Mouse (Mus musculus) embryonic facial prominence, embryonic 11.5 days (tissue): ENCODE data around the gene Dock7. TPM values are rescaled to one million over a fixed set of nuclear protein-coding genes. Genes with fewer than 3 reads are reported as not detected.

Experiments
- ATAC-seq: fragments of 200-750 bp; cut with Nextera tagmentation; replicated peaks from 2 replicates; pipeline ENCODE4 v1.8.0; 2017; ENCODE audit warnings: low read depth; ENCODE audit not compliant: insufficient number of reproducible peaks, low FRiP score, low TSS enrichment
- DNase-seq: peaks from one replicate; pipeline ENCODE4 v3.0.0-alpha.2; 2015; ENCODE audit warnings: low spot score
- H3K27ac ChIP-seq: fragments of 300-500 bp; sonication (generic); replicated peaks from 2 replicates; pipeline ENCODE4 v1.5.1; 2014; ENCODE audit warnings: mild to moderate bottlenecking, low read depth, low read length, control low read depth
- H3K27me3 ChIP-seq: fragments of 300-500 bp; sonication (generic); 2 replicates; pipeline ENCODE4 v1.6.1; 2014; ENCODE audit warnings: mild to moderate bottlenecking, low read length, moderate library complexity, mixed read lengths; ENCODE audit not compliant: control insufficient read depth, insufficient read depth
- H3K36me3 ChIP-seq: fragments of 300-500 bp; sonication (generic); replicated peaks from 2 replicates; pipeline ENCODE4 v1.6.1; 2014; ENCODE audit warnings: low read depth, mild to moderate bottlenecking, low read length, moderate library complexity, mixed read lengths; ENCODE audit not compliant: control insufficient read depth, insufficient read depth
- H3K4me1 ChIP-seq: fragments of 300-500 bp; sonication (generic); 2 replicates; pipeline ENCODE4 v1.6.1; 2014; ENCODE audit warnings: low read length, mixed read lengths; ENCODE audit not compliant: control insufficient read depth, insufficient read depth
- H3K4me2 ChIP-seq: fragments of 300-500 bp; sonication (generic); 2 replicates; pipeline ENCODE4 v1.6.1; 2014; ENCODE audit warnings: low read depth, mild to moderate bottlenecking, control low read depth, low read length, moderate library complexity
- H3K4me3 ChIP-seq: fragments of 300-500 bp; sonication (generic); 2 replicates; pipeline ENCODE4 v1.5.1; 2014; ENCODE audit warnings: low read depth, low read length, control low read depth
- H3K9ac ChIP-seq: fragments of 300-500 bp; sonication (generic); replicated peaks from 2 replicates; pipeline ENCODE4 v1.6.1; 2014; ENCODE audit warnings: mild to moderate bottlenecking, control low read depth, low read length
- H3K9me3 ChIP-seq: fragments of 300-500 bp; sonication (generic); replicated peaks from 2 replicates; pipeline ENCODE4 v1.6.1; 2016; ENCODE audit warnings: mild to moderate bottlenecking, low read length, inconsistent platforms, mixed read lengths; ENCODE audit not compliant: control insufficient read depth
- WGBS: fragments of 180-500 bp; shearing (Covaris S2); extraction: QIAGEN DNeasy Blood & Tissue Kit; methylation state at CpG from one replicate; pipeline ENCODE4 v1.1.7; 2014; 5-methylcytosine and 5-hydroxymethylcytosine counted together
- polyA plus RNA-seq: library from polyadenylated mRNA; unstranded; fragments of >200 nt; fragmentation: Nextera tagmentation; extraction: Ambion mirVana; gene quantifications from 2 replicates; pipeline ENCODE4 v1.2.1, GENCODE M21; 2014

Dock7 gene
- polyA plus RNA-seq, 1 experiment from 2014 or later, result 106 TPM

- Histone ChIP-seq H3K36me3 (no peaks in the 10 kb centered on the region; the same call in 1 of the 2 replicates), H3K4me2 (no peak overlapping the region), H3K4me3 (no peak overlapping the region), H3K27ac (no peak overlapping the region), H3K9ac (no peak overlapping the region), H3K4me1 (no peaks in the 10 kb centered on the region), H3K27me3 (no peaks in the 10 kb centered on the region), H3K9me3 (no peaks in the 10 kb centered on the region)
- 85% methylated on average over 3 of the region's 3 CpGs for whole genome bisulfite sequencing
- DNase-seq, result no peak
- no peak for ATAC-seq
These were observed 36.9 kb downstream of the Dock7 start for GRCm38 (mm10) chr4:99083862-99084261.

- Histone ChIP-seq H3K27me3 (no peaks in the 10 kb centered on the region), H3K4me1 (no peaks in the 10 kb centered on the region), H3K4me3 (no peak overlapping the region), H3K4me2 (no peak overlapping the region), H3K9ac (no peak overlapping the region), H3K27ac (no peak overlapping the region), H3K9me3 (no peaks in the 10 kb centered on the region), H3K36me3 (no peaks in the 10 kb centered on the region; the same call in 1 of the 2 replicates)
- WGBS, result 87% methylated on average over 1 of the region's 1 CpGs
- ATAC-seq, result no peak
- no peak for DNase-seq
These were observed 39.5 kb downstream of the Dock7 start for GRCm38 (mm10) chr4:99081169-99081568.

DNA sequence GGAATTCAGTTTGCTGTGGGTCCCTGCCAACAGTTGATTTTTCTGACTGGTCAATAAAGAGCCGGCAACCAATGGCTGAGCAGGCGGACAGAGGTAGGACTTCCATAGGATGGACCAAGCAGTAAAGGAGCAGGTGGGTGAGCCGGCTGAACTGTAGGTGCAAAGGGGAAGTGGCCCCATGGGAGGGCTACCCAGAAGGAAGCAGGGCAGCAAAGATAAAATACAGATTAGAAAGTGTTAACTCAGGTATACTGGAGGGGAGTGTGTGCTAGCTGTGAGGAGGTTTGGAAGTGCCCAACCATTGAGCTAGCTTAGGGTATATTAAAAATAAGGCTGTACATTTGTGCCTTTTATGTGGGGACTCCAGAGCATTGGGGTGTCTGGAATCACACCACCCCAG is 42.7 kb downstream of the Dock7 start:
- H3K9ac ChIP-seq, result no peak overlapping the region
- H3K27me3 ChIP-seq, result no peaks in the 10 kb centered on the region
- no peak overlapping the region for H3K4me2 ChIP-seq
- 95% methylated on average over 3 of the region's 3 CpGs for WGBS
- no peak overlapping the region for H3K27ac ChIP-seq
- ATAC-seq (no peak), DNase-seq (no peak)
- no peaks in the 10 kb centered on the region for H3K9me3 ChIP-seq
- H3K4me1 ChIP-seq, result no peaks in the 10 kb centered on the region
- H3K36me3 ChIP-seq, result no peaks in the 10 kb centered on the region; the same call in 1 of the 2 replicates
- no peak overlapping the region for H3K4me3 ChIP-seq

DNA sequence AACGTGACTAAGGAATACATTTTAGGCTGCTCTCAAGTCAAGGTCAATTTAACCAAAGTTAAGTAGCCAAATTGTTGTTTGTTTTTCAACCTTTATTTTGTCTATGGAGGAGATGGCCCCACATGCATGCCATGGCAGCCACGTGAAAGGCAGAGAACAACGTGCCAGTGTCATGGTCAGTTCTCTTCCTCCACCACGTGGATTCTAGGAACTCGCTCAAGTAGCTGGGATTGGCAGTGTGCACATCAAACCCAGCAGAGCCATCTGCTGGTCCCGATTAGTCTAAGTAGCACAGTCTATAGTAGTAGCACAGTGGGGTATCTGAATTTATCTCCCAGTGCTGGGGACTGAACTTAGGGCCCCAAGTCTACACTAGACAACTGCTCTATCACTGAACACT is 51.9 kb downstream of the Dock7 start:
- 83% methylated on average over 6 of the region's 6 CpGs for WGBS
- DNase-seq (no peak), ATAC-seq (no peak)
- H3K9ac ChIP-seq, result no peak overlapping the region
- no peaks in the 10 kb centered on the region for H3K9me3 ChIP-seq
- no peaks in the 10 kb centered on the region for H3K4me1 ChIP-seq
- no peaks in the 10 kb centered on the region for H3K27me3 ChIP-seq
- no peaks in the 10 kb centered on the region for H3K36me3 ChIP-seq
- no peak overlapping the region for H3K4me2 ChIP-seq
- no peak overlapping the region for H3K4me3 ChIP-seq
- no peak overlapping the region for H3K27ac ChIP-seq

GRCm38 (mm10) chr4:99064524-99064923 is 56.2 kb downstream of the Dock7 start:
- peak; percentile 38 for DNase-seq
- no peaks in the 10 kb centered on the region for H3K4me1 ChIP-seq
- H3K9ac ChIP-seq, result no peak overlapping the region
- no peak for ATAC-seq
- no peak overlapping the region for H3K4me2 ChIP-seq
- H3K9me3 ChIP-seq, result no peaks in the 10 kb centered on the region
- 70% methylated on average over 5 of the region's 5 CpGs for WGBS
- H3K27ac ChIP-seq, result no peak overlapping the region
- no peaks in the 10 kb centered on the region for H3K36me3 ChIP-seq
- no peak overlapping the region for H3K4me3 ChIP-seq
- no peaks in the 10 kb centered on the region for H3K27me3 ChIP-seq

- H3K9ac ChIP-seq, result no peak overlapping the region
- H3K36me3 ChIP-seq, result no peaks in the 10 kb centered on the region
- no peak overlapping the region for H3K4me3 ChIP-seq
- ATAC-seq (no peak), DNase-seq (no peak)
- no peaks in the 10 kb centered on the region for H3K9me3 ChIP-seq
- H3K27me3 ChIP-seq, result no peaks in the 10 kb centered on the region
- H3K4me2 ChIP-seq, result no peak overlapping the region
- H3K4me1 ChIP-seq, result no peaks in the 10 kb centered on the region
- H3K27ac ChIP-seq, result no peak overlapping the region
- WGBS, result 92% methylated on average over 2 of the region's 2 CpGs
These were observed 72.1 kb downstream of the Dock7 start for GRCm38 (mm10) chr4:99048581-99048980.

- Histone ChIP-seq H3K27me3 (no peaks in the 10 kb centered on the region), H3K4me1 (no peaks in the 10 kb centered on the region), H3K9me3 (no peaks in the 10 kb centered on the region), H3K4me3 (no peak overlapping the region), H3K4me2 (no peak overlapping the region), H3K9ac (no peak overlapping the region), H3K36me3 (peaks cover 5% of the 10 kb centered on the region), H3K27ac (no peak overlapping the region)
- 52% methylated on average over 3 of the region's 3 CpGs for WGBS
- no peak for DNase-seq
- no peak for ATAC-seq
These were observed 74.2 kb downstream of the Dock7 start for GRCm38 (mm10) chr4:99046471-99046870.

DNA sequence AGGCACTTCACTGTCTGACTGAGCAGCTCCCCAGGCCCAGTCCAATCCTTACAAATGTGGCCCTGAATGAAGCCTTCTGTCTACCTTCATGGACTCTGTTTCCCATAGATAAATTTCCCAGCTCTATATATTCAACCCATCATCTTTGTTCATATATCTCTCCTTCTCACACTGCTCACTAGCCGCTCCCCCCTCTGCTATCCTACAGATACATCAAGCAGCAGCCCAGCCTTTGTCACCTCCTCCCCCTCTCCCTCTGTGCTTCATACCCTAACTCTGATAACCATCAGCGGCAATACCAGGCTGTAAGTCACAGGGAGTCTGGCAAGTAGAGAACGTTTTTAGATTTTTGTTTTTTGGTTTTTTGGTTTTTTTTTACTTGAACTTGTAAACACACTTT is 75.9 kb downstream of the Dock7 start:
- H3K36me3 ChIP-seq, result peaks cover 5% of the 10 kb centered on the region

More for the DNA sequence above, 75.9 kb downstream of the Dock7 start:
- H3K4me2 ChIP-seq, result no peak overlapping the region
- ATAC-seq (no peak), DNase-seq (no peak)
- H3K27ac ChIP-seq, result no peak overlapping the region
- no peaks in the 10 kb centered on the region for H3K9me3 ChIP-seq
- H3K4me3 ChIP-seq, result no peak overlapping the region
- H3K9ac ChIP-seq, result no peak overlapping the region
- 81% methylated on average over 3 of the region's 3 CpGs for WGBS
- H3K27me3 ChIP-seq, result no peaks in the 10 kb centered on the region
- H3K4me1 ChIP-seq, result no peaks in the 10 kb centered on the region
